Mouse (Mus musculus) forebrain, embryonic 11.5 days (tissue): ENCODE data around the gene Vasn. TPM values are rescaled to one million over a fixed set of nuclear protein-coding genes. Genes with fewer than 3 reads are reported as not detected.

Source experiments
- ATAC-seq: fragments of 200-750 bp; cut with Nextera tagmentation; replicated peaks from 2 replicates; pipeline ENCODE4 v1.8.0; 2017; ENCODE audit warnings: moderate TSS enrichment; ENCODE audit not compliant: low FRiP score
- DNase-seq: peaks from one replicate; pipeline ENCODE4 v3.0.0-alpha.2; 2017; ENCODE audit warnings: low spot score
- H3K27ac ChIP-seq: fragments of 300-500 bp; sonication (generic); 2 replicates; pipeline ENCODE4 v1.5.1; 2014; ENCODE audit warnings: low read depth, low read length
- H3K27me3 ChIP-seq: fragments of 300-500 bp; sonication (generic); 2 replicates; pipeline ENCODE4 v1.6.1; 2014; ENCODE audit warnings: mild to moderate bottlenecking, low read length, mixed read lengths; ENCODE audit not compliant: control insufficient read depth, insufficient read depth
- H3K36me3 ChIP-seq: fragments of 300-500 bp; sonication (generic); 2 replicates; pipeline ENCODE4 v1.6.1; 2014; ENCODE audit warnings: mild to moderate bottlenecking, low read length, moderate library complexity, mixed read lengths; ENCODE audit not compliant: control insufficient read depth, insufficient read depth
- H3K4me1 ChIP-seq: fragments of 300-500 bp; sonication (generic); replicated peaks from 2 replicates; pipeline ENCODE4 v1.6.1; 2014; ENCODE audit warnings: low read length, mixed read lengths; ENCODE audit not compliant: control insufficient read depth, insufficient read depth
- H3K4me2 ChIP-seq: fragments of 300-500 bp; sonication (generic); 2 replicates; pipeline ENCODE4 v1.6.1; 2014; ENCODE audit warnings: low read depth, mild to moderate bottlenecking, low read length, moderate library complexity, mixed read lengths; ENCODE audit not compliant: severe bottlenecking
- H3K4me3 ChIP-seq: fragments of 300-500 bp; sonication (generic); 2 replicates; pipeline ENCODE4 v1.5.1; 2014; ENCODE audit warnings: low read depth, low read length
- H3K9ac ChIP-seq: fragments of 300-500 bp; sonication (generic); 2 replicates; pipeline ENCODE4 v1.6.1; 2014; ENCODE audit warnings: low read length
- H3K9me3 ChIP-seq: fragments of 300-500 bp; sonication (generic); 2 replicates; pipeline ENCODE4 v1.6.1; 2016; ENCODE audit warnings: low read length, mixed read lengths; ENCODE audit not compliant: control insufficient read depth
- WGBS: fragments of 180-500 bp; shearing (Covaris S2); extraction: QIAGEN DNeasy Blood & Tissue Kit; methylation state at CpG from one replicate; pipeline ENCODE4 v1.1.7; 2014; 5-methylcytosine and 5-hydroxymethylcytosine counted together
- polyA plus RNA-seq: library from polyadenylated mRNA; unstranded; fragments of >200 nt; fragmentation: Nextera tagmentation; extraction: Ambion mirVana; gene quantifications from 2 replicates; pipeline ENCODE4 v1.2.1, GENCODE M21; 2014

Vasn gene
- polyA plus RNA-seq, 1 experiment from 2014 or later = 7.6 TPM

DNA sequence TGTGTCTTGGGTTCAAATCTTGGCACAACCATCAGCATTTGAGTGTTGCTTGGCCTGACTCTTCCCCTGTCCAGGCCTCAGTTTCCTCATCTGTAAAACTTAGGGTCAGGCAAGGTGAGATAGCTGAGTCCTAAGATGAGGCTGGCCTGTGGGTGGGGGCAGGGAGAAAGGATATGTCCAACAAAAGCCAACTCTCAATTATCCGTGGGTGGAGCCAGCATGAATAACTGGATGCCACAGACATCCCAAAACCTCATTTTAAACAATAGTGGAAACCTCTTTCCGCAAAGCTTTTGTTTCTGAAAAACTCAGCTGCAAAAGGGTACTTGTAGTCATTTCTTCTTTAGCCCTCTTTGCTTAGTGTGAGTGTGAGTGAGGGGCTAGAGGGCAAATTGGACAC is 42.9 kb upstream of the Vasn start:
- Histone ChIP-seq H3K36me3 (no peaks in the 10 kb centered on the region), H3K4me2 (peak overlapping the region; percentile 93), H3K9ac (peak overlapping the region; percentile 24; the same call in 1 of the 2 replicates), H3K4me1 (peaks cover 48% of the 10 kb centered on the region), H3K9me3 (no peaks in the 10 kb centered on the region), H3K27ac (no peak overlapping the region), H3K27me3 (no peaks in the 10 kb centered on the region), H3K4me3 (peak overlapping the region; percentile 86)
- WGBS = 44% methylated on average over 2 of the region's 2 CpGs
- ATAC-seq (no peak), DNase-seq (no peak)

DNA sequence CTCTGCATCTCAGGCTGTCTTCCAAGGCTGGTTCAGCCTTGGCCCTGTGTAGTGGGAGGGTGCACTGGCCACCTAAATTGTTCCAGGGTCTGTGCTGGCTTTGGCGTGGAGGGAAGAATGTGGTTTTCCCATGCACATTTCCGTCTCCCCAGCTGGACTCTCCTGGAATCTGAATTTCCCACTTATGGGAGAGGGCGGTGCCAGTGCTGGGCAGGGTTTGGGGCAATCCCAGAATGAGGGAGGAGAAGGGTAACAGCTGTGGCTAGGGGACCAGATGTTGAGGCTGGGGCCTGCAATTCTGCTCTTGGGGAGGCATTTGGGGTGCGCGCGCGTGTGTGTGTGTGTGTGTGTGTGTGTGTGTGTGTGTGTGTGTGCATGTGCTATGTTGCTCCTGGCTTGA is 42.4 kb upstream of the Vasn start:
- 64% methylated on average over 7 of the region's 7 CpGs for WGBS
- peak overlapping the region; percentile 24; the same call in 1 of the 2 replicates for H3K9ac ChIP-seq
- H3K4me1 ChIP-seq = peaks cover 51% of the 10 kb centered on the region
- ATAC-seq (no peak), DNase-seq (no peak)
- H3K9me3 ChIP-seq = no peaks in the 10 kb centered on the region
- no peaks in the 10 kb centered on the region for H3K36me3 ChIP-seq
- H3K27ac ChIP-seq = no peak overlapping the region
- H3K4me2 ChIP-seq = peak overlapping the region; percentile 93
- no peaks in the 10 kb centered on the region for H3K27me3 ChIP-seq
- peak overlapping the region; percentile 86; the same call in 1 of the 2 replicates for H3K4me3 ChIP-seq

- Histone ChIP-seq H3K4me2 (no peak overlapping the region), H3K4me1 (peaks cover 55% of the 10 kb centered on the region), H3K36me3 (no peaks in the 10 kb centered on the region), H3K27ac (no peak overlapping the region), H3K27me3 (no peaks in the 10 kb centered on the region), H3K9me3 (no peaks in the 10 kb centered on the region), H3K9ac (no peak overlapping the region), H3K4me3 (no peak overlapping the region)
- 73% methylated on average over 5 of the region's 5 CpGs for WGBS
- DNase-seq (no peak), ATAC-seq (no peak)
Measured at GRCm38 (mm10) chr16:4598041-4598440, 41.7 kb upstream of the Vasn start.

GRCm38 (mm10) chr16:4598891-4599543 is 40.7 kb upstream of the Vasn start:
- Histone ChIP-seq H3K4me1 (peaks cover 51% of the 10 kb centered on the region), H3K9ac (peak overlapping the region; percentile 37; the same call in 1 of the 2 replicates), H3K4me2 (peak overlapping the region; percentile 21; the same call in 1 of the 2 replicates), H3K4me3 (no peak overlapping the region), H3K9me3 (no peaks in the 10 kb centered on the region), H3K36me3 (no peaks in the 10 kb centered on the region), H3K27ac (peak overlapping the region; percentile 50), H3K27me3 (no peaks in the 10 kb centered on the region)
- DNase-seq (peak; percentile 52), ATAC-seq (no peak)
- WGBS = 33% methylated on average over 6 of the region's 6 CpGs

DNA sequence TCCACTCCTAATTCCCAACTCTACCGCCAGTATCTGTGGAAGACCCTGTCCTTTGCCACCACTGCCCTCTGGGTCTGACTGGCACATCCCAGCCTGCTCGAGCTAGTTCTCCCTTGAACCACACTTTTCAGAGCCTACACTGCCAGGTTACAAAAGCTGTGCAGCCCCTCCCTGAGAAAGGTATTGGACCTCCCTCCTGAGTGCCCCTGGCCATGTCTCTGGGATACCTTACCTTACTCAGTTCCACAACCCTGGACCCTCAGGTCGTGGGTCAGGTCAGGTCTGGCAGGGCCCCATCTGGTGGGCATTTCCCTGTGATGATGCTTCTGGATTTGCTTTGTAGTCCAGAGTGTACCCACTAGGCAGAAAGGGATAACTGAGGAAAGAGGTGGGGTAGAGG is 40.1 kb upstream of the Vasn start:
- Histone ChIP-seq H3K27ac (no peak overlapping the region), H3K4me3 (no peak overlapping the region)
- no peak for DNase-seq

DNA sequence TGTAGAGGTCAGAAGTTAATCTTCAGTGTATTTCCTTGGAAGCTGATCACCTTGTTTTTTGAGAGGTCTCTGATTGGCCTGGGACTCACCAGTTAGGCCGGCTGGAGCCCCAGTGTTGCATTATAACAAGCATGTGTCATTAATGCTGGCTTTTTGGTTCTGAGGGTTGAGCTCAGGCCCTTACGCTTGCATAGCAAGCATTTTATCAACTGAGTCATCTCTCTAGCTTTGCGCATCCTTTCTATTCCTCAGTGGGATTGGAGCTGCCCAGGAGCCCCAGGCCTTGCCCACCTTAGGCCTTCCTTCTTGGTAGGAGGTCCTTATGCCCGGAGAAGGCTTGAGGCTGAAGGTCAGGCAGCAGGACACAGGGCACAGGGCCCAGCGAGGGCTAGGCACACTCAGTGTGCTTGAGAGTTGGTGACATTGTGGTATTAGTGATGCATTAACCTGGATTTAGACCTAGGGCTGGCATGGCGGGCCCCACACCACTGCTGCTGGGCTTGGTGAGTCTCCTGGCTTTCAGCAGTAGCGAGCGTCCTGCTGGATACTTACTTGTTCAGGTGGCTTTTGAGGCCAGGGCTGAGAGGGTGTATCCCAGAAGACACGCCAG is 38.9 kb upstream of the Vasn start:
- H3K27ac ChIP-seq = no peak overlapping the region

More for the DNA sequence above, 40.1 kb upstream of the Vasn start:
- Histone ChIP-seq H3K9me3 (no peaks in the 10 kb centered on the region), H3K27me3 (no peaks in the 10 kb centered on the region), H3K4me1 (peaks cover 51% of the 10 kb centered on the region), H3K4me2 (no peak overlapping the region), H3K9ac (no peak overlapping the region), H3K36me3 (no peaks in the 10 kb centered on the region)
- 90% methylated on average over 3 of the region's 3 CpGs for WGBS
- ATAC-seq = no peak

GRCm38 (mm10) chr16:4602189-4602588 is 37.6 kb upstream of the Vasn start:
- Histone ChIP-seq H3K9me3 (no peaks in the 10 kb centered on the region), H3K9ac (no peak overlapping the region), H3K4me1 (peaks cover 50% of the 10 kb centered on the region), H3K27me3 (no peaks in the 10 kb centered on the region), H3K27ac (no peak overlapping the region), H3K4me2 (no peak overlapping the region), H3K36me3 (no peaks in the 10 kb centered on the region), H3K4me3 (no peak overlapping the region)
- no peak for DNase-seq
- 23% methylated on average over 3 of the region's 3 CpGs for WGBS
- no peak for ATAC-seq

More for the DNA sequence above, 38.9 kb upstream of the Vasn start:
- 84% methylated on average over 9 of the region's 9 CpGs for WGBS
- Histone ChIP-seq H3K4me1 (peaks cover 57% of the 10 kb centered on the region), H3K9ac (no peak overlapping the region), H3K36me3 (no peaks in the 10 kb centered on the region), H3K27me3 (no peaks in the 10 kb centered on the region), H3K4me2 (no peak overlapping the region), H3K9me3 (no peaks in the 10 kb centered on the region), H3K4me3 (no peak overlapping the region)
- ATAC-seq = no peak
- no peak for DNase-seq

DNA sequence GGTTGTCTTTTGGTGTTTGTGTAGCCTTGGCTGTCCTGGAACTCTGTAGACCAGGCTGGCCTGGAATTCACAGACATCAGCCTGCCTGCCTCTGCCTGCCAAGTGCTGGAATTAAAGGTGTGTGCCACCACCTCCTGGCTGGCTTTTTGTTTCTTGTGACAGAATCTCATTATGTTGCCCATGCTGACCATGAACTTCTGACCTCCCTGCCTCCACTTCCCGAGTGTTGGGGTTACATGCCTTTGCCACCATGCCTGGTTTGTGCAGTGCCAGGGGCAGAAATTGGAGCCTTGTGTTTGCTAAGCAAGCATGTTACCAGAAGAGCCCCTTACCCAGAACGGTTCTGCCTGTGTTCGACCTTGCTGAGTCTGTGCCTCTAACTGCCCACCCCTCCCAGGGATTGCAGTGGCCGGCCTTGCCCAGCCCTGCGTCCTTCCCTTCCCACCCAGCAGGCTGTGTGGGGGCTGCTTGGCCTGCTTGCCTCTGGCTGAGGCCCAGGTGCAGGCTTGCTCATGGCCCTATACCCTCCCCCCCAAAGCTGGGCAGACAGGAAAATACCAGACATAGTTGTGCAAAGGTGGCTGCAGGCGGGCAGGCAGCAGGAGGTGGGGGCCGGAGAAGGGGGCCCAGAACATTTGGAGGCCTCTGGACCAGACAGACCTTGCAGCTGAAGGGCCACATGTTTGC is 36.8 kb upstream of the Vasn start:
- Histone ChIP-seq H3K4me2 (no peak overlapping the region), H3K27ac (peak overlapping the region; percentile 50; the same call in 1 of the 2 replicates), H3K4me1 (peaks cover 48% of the 10 kb centered on the region), H3K27me3 (no peaks in the 10 kb centered on the region), H3K9me3 (no peaks in the 10 kb centered on the region), H3K4me3 (no peak overlapping the region), H3K9ac (no peak overlapping the region; the same call in 1 of the 2 replicates), H3K36me3 (no peaks in the 10 kb centered on the region)
- DNase-seq (no peak), ATAC-seq (no peak)
- WGBS = 39% methylated on average over 7 of the region's 7 CpGs
